In the genomic region with DNA sequence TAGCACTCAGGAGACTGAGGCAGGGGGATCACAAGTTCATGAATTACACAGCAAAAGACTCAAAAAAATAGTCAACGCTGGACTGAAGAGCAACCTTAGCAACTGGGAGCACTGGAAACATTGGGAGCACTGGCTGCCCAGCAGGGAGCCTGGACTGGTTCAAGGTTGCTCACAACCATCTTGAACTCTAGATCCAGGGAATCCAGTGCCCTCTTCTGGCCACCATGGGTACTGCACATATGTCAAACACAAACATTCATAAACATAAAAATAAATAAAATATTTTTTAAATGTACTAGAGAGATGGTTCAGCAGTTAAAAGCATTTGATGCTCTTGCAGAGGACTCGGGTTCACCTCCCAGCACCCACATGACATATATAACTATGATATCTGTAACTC, we compare ENCODE assay signal across 10 mouse cellular contexts. TPM values are rescaled to one million over a fixed set of nuclear protein-coding genes. Genes with fewer than 3 reads are reported as not detected.
DNase-seq lines count a peak whose midpoint lies in the region; ATAC-seq and TF ChIP-seq lines count a peak whose summit lies in the region.
"Had no signal": no experiment of that assay in that cellular context is flagged by ENCODE, and none has a peak within 500 bp of the region (broad histone marks: within the 10 kb centered on the region; RNA-seq: fewer than 3 reads in every experiment).

No protein-coding gene starts in this region.

- H3K4me2 ChIP-seq in liver, embryonic 12.5 days: no peak overlapping the region
- no peak overlapping the region for H3K4me2 ChIP-seq in stomach, postnatal 0 days (replicated peaks; ENCODE audit: low read depth)
- H3K4me2 ChIP-seq: heart, embryonic 13.5 days had no signal

- ATAC-seq in liver, embryonic 12.5 days: no peak
- no peak for ATAC-seq in stomach, postnatal 0 days (ENCODE audit: low FRiP score, low TSS enrichment)

- no peaks in the 10 kb centered on the region for H3K27me3 ChIP-seq in liver, adult 2 months (ENCODE audit: control insufficient read depth, insufficient read depth, low read length)
- peaks cover 24% of the 10 kb centered on the region for H3K27me3 ChIP-seq in liver, embryonic 12.5 days (replicated peaks)
- no peaks in the 10 kb centered on the region for H3K27me3 ChIP-seq in stomach, postnatal 0 days (ENCODE audit: control insufficient read depth, insufficient read depth, low read length)

- H3K9me3 ChIP-seq in liver, embryonic 12.5 days (replicated peaks): no peaks in the 10 kb centered on the region
- no peaks in the 10 kb centered on the region for H3K9me3 ChIP-seq in stomach, postnatal 0 days (ENCODE audit: control insufficient read depth, low read length)
- H3K9me3 ChIP-seq: heart, embryonic 13.5 days had no signal

- no peak for TF ChIP-seq POLR2A in liver, adult 2 months (IDR thresholded peaks at IDR 0.05; ENCODE audit: extremely low read depth, insufficient read depth, low read length)

- H3K9ac ChIP-seq in liver, adult 2 months (ENCODE audit: low read depth, low read length): no peak overlapping the region
- H3K9ac ChIP-seq in liver, embryonic 12.5 days: no peak overlapping the region
- no peak overlapping the region for H3K9ac ChIP-seq in stomach, postnatal 0 days (ENCODE audit: low read length)
- H3K9ac ChIP-seq: heart, embryonic 13.5 days had no signal

- no peak overlapping the region for H3K4me3 ChIP-seq in liver, adult 2 months (ENCODE audit: insufficient read depth, low read depth, low read length)
- no peak overlapping the region for H3K4me3 ChIP-seq in liver, embryonic 12.5 days
- H3K4me3 ChIP-seq in stomach, postnatal 0 days (ENCODE audit: low read depth, low read length): no peak overlapping the region
- H3K4me3 ChIP-seq: erythroblast, embryonic 14.5 days; heart, embryonic 13.5 days had no signal

- TF ChIP-seq CTCF in liver, adult 2 months (IDR thresholded peaks at IDR 0.05; ENCODE audit: low read depth, low read length): peak; percentile 43
- TF ChIP-seq CTCF in stomach, postnatal 0 days (IDR thresholded peaks at IDR 0.05; ENCODE audit: low read depth): peak; percentile 69

- H3K79me2 ChIP-seq in liver, adult 2 months (ENCODE audit: control insufficient read depth, insufficient read depth, low read length): no peaks in the 10 kb centered on the region

- DNase-seq in adrenal gland, postnatal 14 days: peak; percentile 47
- DNase-seq in adrenal gland, adult 2 months: no peak
- peak; percentile 13 for DNase-seq in liver, adult 2 months (ENCODE audit: extremely low read depth, low read depth, low spot score)
- peak; percentile 34 for DNase-seq in c-Kit-positive CD71-positive TER-119-positive erythroid progenitor cells, embryonic 14.5 days (ENCODE audit: low spot score)
- DNase-seq in stomach, postnatal 0 days (ENCODE audit: low spot score): no peak
- DNase-seq in layer of hippocampus, adult 8-10 months (ENCODE audit: low spot score in 2 of 2): no peak
- no peak for DNase-seq in layer of hippocampus, postnatal 10 days (ENCODE audit: low spot score in 2 of 2)

- 44% methylated on average over 2 of the region's 2 CpGs for WGBS in liver, adult 2 months
- 38% methylated on average over 2 of the region's 2 CpGs for WGBS in liver, embryonic 12.5 days (ENCODE audit: insufficient replicate concordance)
- WGBS in stomach, postnatal 0 days: 51% methylated on average over 2 of the region's 2 CpGs

- no peak for TF ChIP-seq EP300 in stomach, postnatal 0 days (optimal IDR thresholded peaks at IDR 0.05)

- no peaks in the 10 kb centered on the region for H3K4me1 ChIP-seq in liver, adult 2 months (ENCODE audit: control insufficient read depth, insufficient read depth, low read length)
- H3K4me1 ChIP-seq in liver, embryonic 12.5 days: no peaks in the 10 kb centered on the region
- H3K4me1 ChIP-seq in stomach, postnatal 0 days (replicated peaks; ENCODE audit: control insufficient read depth, insufficient read depth): no peaks in the 10 kb centered on the region
- H3K4me1 ChIP-seq: heart, embryonic 13.5 days had no signal

- no peaks in the 10 kb centered on the region for H3K36me3 ChIP-seq in liver, adult 2 months (ENCODE audit: control insufficient read depth, insufficient read depth, low read length)
- H3K36me3 ChIP-seq in liver, embryonic 12.5 days: no peaks in the 10 kb centered on the region
- no peaks in the 10 kb centered on the region for H3K36me3 ChIP-seq in stomach, postnatal 0 days (ENCODE audit: control insufficient read depth, insufficient read depth, low read length)
- H3K36me3 ChIP-seq: heart, embryonic 13.5 days had no signal

- H3K27ac ChIP-seq in liver, adult 2 months (replicated peaks; ENCODE audit: insufficient read depth, low read depth, low read length): no peak overlapping the region
- H3K27ac ChIP-seq in liver, embryonic 12.5 days: no peak overlapping the region
- no peak overlapping the region for H3K27ac ChIP-seq in stomach, postnatal 0 days (replicated peaks)
- H3K27ac ChIP-seq: heart, embryonic 13.5 days had no signal

RNA-seq across cellular contexts. Expression of a gene that starts 26.9 kb away (rescaled TPM):
- 2.1 and 3.6 TPM in 2 replicates for total RNA-seq in adrenal gland, postnatal 14 days (2021)
- total RNA-seq in adrenal gland, adult 2 months (2021): 1 to 10 TPM; 2.5 to 3.1 TPM
- polyA plus RNA-seq in adrenal gland, adult 2 months (2012; rRNA removed): 4.5 and 5.4 TPM in 2 replicates
- 0.09 and 0.40 TPM in 2 replicates for total RNA-seq in liver, adult 2 months (2014; rRNA removed)
- polyA plus RNA-seq in liver, adult 2 months (2012; rRNA removed): 0.29 and 0.50 TPM in 2 replicates
- polyA plus RNA-seq in liver, embryonic 12.5 days (2016; fragmentation: Nextera tagmentation; extraction: Ambion mirVana): 0.19 and 0.29 TPM in 2 replicates
- 2.1 and 2.8 TPM in 2 replicates for polyA plus RNA-seq in stomach, postnatal 0 days (2015; fragmentation: Nextera tagmentation; extraction: Ambion mirVana)
- total RNA-seq in layer of hippocampus, adult 8-10 months (2022): 1 to 10 TPM; 1.6 to 2.5 (median 1.9) TPM
- 1 to 10 TPM; 1.0 to 2.4 TPM for total RNA-seq in layer of hippocampus, postnatal 10 days (2021)

RNA-seq across cellular contexts. Expression of a gene that starts 59.4 kb away (rescaled TPM):
- total RNA-seq in adrenal gland, postnatal 14 days (2021): 39.2 and 41.7 TPM in 2 replicates
- total RNA-seq in adrenal gland, adult 2 months (2021): 10 to 100 TPM; 48.5 to 64.7 TPM
- 135 and 167 TPM in 2 replicates for polyA plus RNA-seq in adrenal gland, adult 2 months (2012; rRNA removed)
- total RNA-seq in liver, adult 2 months (2014; rRNA removed): 3.1 and 4.4 TPM in 2 replicates
- polyA plus RNA-seq in liver, adult 2 months (2012; rRNA removed): 5.1 and 7.9 TPM in 2 replicates
- polyA plus RNA-seq in liver, embryonic 12.5 days (2016; fragmentation: Nextera tagmentation; extraction: Ambion mirVana): 41.9 and 44.0 TPM in 2 replicates
- polyA plus RNA-seq in stomach, postnatal 0 days (2015; fragmentation: Nextera tagmentation; extraction: Ambion mirVana): 482 and 496 TPM in 2 replicates
- total RNA-seq in layer of hippocampus, adult 8-10 months (2022): 10 to 100 TPM; 26.3 to 46.1 (median 33.8) TPM
- total RNA-seq in layer of hippocampus, postnatal 10 days (2021): 10 to 100 TPM; 25.4 to 26.7 TPM

Comparison
In these comparisons a context has a peak if more than half of its experiments do, and no peak if none do; other contexts are left out.
1. DNase-seq: peak in adrenal gland, postnatal 14 days (single experiment), liver, adult 2 months (single experiment) and c-Kit-positive CD71-positive TER-119-positive erythroid progenitor cells, embryonic 14.5 days (single experiment); none in adrenal gland, adult 2 months (single experiment), stomach, postnatal 0 days (single experiment), layer of hippocampus, adult 8-10 months (0 of 2) and layer of hippocampus, postnatal 10 days (0 of 2).